Mouse (Mus musculus): ENCODE measurements around the gene Fxr2. TPM values are rescaled to one million over a fixed set of nuclear protein-coding genes. Genes with fewer than 3 reads are reported as not detected.

Gene Fxr2
- 40.5 and 52.0 TPM in 2 replicates for polyA plus RNA-seq (2015; fragmentation: Nextera tagmentation; extraction: Ambion mirVana)

GRCm38 (mm10) chr11:69632284-69633089 lies at the start of gene Fxr2:
Gene Fxr2 (plus strand): TSS chr11:69632990.
- Histone ChIP-seq H3K4me3 (peak within 1 kb of the TSS; percentile 87), H3K4me2 (peak within 1 kb of the TSS; percentile 82), H3K4me1 (replicated peaks) (peaks cover 34% of the 10 kb centered on the region), H3K9ac (peak within 1 kb of the TSS; percentile 97), H3K9me3 (no peaks in the 10 kb centered on the region), H3K27ac (peak within 1 kb of the TSS; percentile 98), H3K27me3 (no peaks in the 10 kb centered on the region), H3K36me3 (peaks cover 5% of the 10 kb centered on the region; the same call in 1 of the 2 replicates)
- 0% methylated on average over 48 of the region's 56 CpGs for WGBS
- ATAC-seq (ENCODE audit: low FRiP score), result peak; percentile 99

- H3K4me3 ChIP-seq, result no peak overlapping the region
- H3K9ac ChIP-seq, result no peak overlapping the region
- H3K27me3 ChIP-seq, result no peaks in the 10 kb centered on the region
- H3K4me2 ChIP-seq, result no peak overlapping the region
- H3K27ac ChIP-seq, result no peak overlapping the region
- peaks cover 12% of the 10 kb centered on the region for H3K4me1 ChIP-seq (replicated peaks)
- peaks cover 20% of the 10 kb centered on the region for H3K36me3 ChIP-seq
- ATAC-seq (ENCODE audit: low FRiP score), result no peak
- no peaks in the 10 kb centered on the region for H3K9me3 ChIP-seq
- 88% methylated on average over 7 of the region's 7 CpGs for WGBS
Observed at GRCm38 (mm10) chr11:69584008-69584407, 48.8 kb upstream of the Fxr2 start.

- H3K4me3 ChIP-seq, result no peak overlapping the region
- WGBS, result 96% methylated on average over 13 of the region's 13 CpGs
- no peak for ATAC-seq (ENCODE audit: low FRiP score)
- no peaks in the 10 kb centered on the region for H3K27me3 ChIP-seq
- H3K4me1 ChIP-seq (replicated peaks), result peaks cover 12% of the 10 kb centered on the region
- no peak overlapping the region for H3K4me2 ChIP-seq
- no peaks in the 10 kb centered on the region for H3K9me3 ChIP-seq
- H3K27ac ChIP-seq, result no peak overlapping the region
- peaks cover 29% of the 10 kb centered on the region for H3K36me3 ChIP-seq
- no peak overlapping the region for H3K9ac ChIP-seq
Observed at GRCm38 (mm10) chr11:69584937-69585336, 47.9 kb upstream of the Fxr2 start.

- no peak for ATAC-seq (ENCODE audit: low FRiP score)
- 80% methylated on average over 7 of the region's 7 CpGs for WGBS
- Histone ChIP-seq H3K27me3 (no peaks in the 10 kb centered on the region), H3K27ac (no peak overlapping the region), H3K4me2 (no peak overlapping the region), H3K36me3 (peaks cover 38% of the 10 kb centered on the region), H3K9me3 (no peaks in the 10 kb centered on the region), H3K4me3 (no peak overlapping the region), H3K9ac (no peak overlapping the region), H3K4me1 (replicated peaks) (peaks cover 12% of the 10 kb centered on the region)
Observed at GRCm38 (mm10) chr11:69585718-69586325, 47.0 kb upstream of the Fxr2 start.

- ATAC-seq (ENCODE audit: low FRiP score), result no peak
- WGBS, result 96% methylated on average over 22 of the region's 22 CpGs
- Histone ChIP-seq H3K36me3 (peaks cover 66% of the 10 kb centered on the region), H3K9ac (no peak overlapping the region), H3K27me3 (no peaks in the 10 kb centered on the region), H3K4me3 (no peak overlapping the region), H3K4me1 (replicated peaks) (no peaks in the 10 kb centered on the region), H3K9me3 (no peaks in the 10 kb centered on the region), H3K4me2 (no peak overlapping the region), H3K27ac (no peak overlapping the region)
Observed at GRCm38 (mm10) chr11:69589207-69589834, 43.5 kb upstream of the Fxr2 start.

GRCm38 (mm10) chr11:69590622-69591021 lies 42.2 kb upstream of the Fxr2 start:
- H3K27me3 ChIP-seq, result no peaks in the 10 kb centered on the region
- no peak overlapping the region for H3K27ac ChIP-seq
- H3K4me3 ChIP-seq, result no peak overlapping the region
- H3K9ac ChIP-seq, result no peak overlapping the region
- 93% methylated on average over 8 of the region's 8 CpGs for WGBS
- H3K36me3 ChIP-seq, result peaks cover 72% of the 10 kb centered on the region
- H3K4me1 ChIP-seq (replicated peaks), result no peaks in the 10 kb centered on the region
- ATAC-seq (ENCODE audit: low FRiP score), result no peak
- no peak overlapping the region for H3K4me2 ChIP-seq
- no peaks in the 10 kb centered on the region for H3K9me3 ChIP-seq

- WGBS, result 83% methylated on average over 3 of the region's 3 CpGs
- Histone ChIP-seq H3K4me3 (no peak overlapping the region), H3K9ac (no peak overlapping the region), H3K4me1 (replicated peaks) (no peaks in the 10 kb centered on the region), H3K9me3 (no peaks in the 10 kb centered on the region), H3K27me3 (no peaks in the 10 kb centered on the region), H3K4me2 (no peak overlapping the region), H3K27ac (no peak overlapping the region), H3K36me3 (peaks cover 73% of the 10 kb centered on the region)
- no peak for ATAC-seq (ENCODE audit: low FRiP score)
Observed at GRCm38 (mm10) chr11:69591424-69591823, 41.4 kb upstream of the Fxr2 start.

- H3K4me1 ChIP-seq (replicated peaks), result no peaks in the 10 kb centered on the region
- H3K27ac ChIP-seq, result peak overlapping the region; percentile 55; the same call in 1 of the 2 replicates
- H3K4me2 ChIP-seq, result no peak overlapping the region
- no peaks in the 10 kb centered on the region for H3K27me3 ChIP-seq
- H3K4me3 ChIP-seq, result no peak overlapping the region
- ATAC-seq (ENCODE audit: low FRiP score), result peak; percentile 72; the same call in 1 of the 2 replicates
- WGBS, result 82% methylated on average over 7 of the region's 7 CpGs
- peaks cover 73% of the 10 kb centered on the region for H3K36me3 ChIP-seq
- no peak overlapping the region for H3K9ac ChIP-seq
- no peaks in the 10 kb centered on the region for H3K9me3 ChIP-seq
Observed at GRCm38 (mm10) chr11:69591899-69592637, 40.7 kb upstream of the Fxr2 start.

- Histone ChIP-seq H3K4me3 (no peak overlapping the region), H3K27ac (no peak overlapping the region), H3K27me3 (no peaks in the 10 kb centered on the region), H3K9me3 (no peaks in the 10 kb centered on the region), H3K4me2 (no peak overlapping the region), H3K36me3 (peaks cover 65% of the 10 kb centered on the region), H3K4me1 (replicated peaks) (no peaks in the 10 kb centered on the region), H3K9ac (no peak overlapping the region)
- ATAC-seq (ENCODE audit: low FRiP score), result no peak
- 90% methylated on average over 4 of the region's 4 CpGs for WGBS
Observed at GRCm38 (mm10) chr11:69592799-69593198, 40.0 kb upstream of the Fxr2 start.

GRCm38 (mm10) chr11:69594853-69595252 lies 37.9 kb upstream of the Fxr2 start:
- no peak for ATAC-seq (ENCODE audit: low FRiP score)
- peaks cover 7% of the 10 kb centered on the region for H3K4me1 ChIP-seq (replicated peaks)
- 97% methylated on average over 6 of the region's 6 CpGs for WGBS
- H3K9ac ChIP-seq, result no peak overlapping the region
- H3K9me3 ChIP-seq, result no peaks in the 10 kb centered on the region
- H3K36me3 ChIP-seq, result peaks cover 45% of the 10 kb centered on the region
- no peak overlapping the region for H3K27ac ChIP-seq
- H3K27me3 ChIP-seq, result no peaks in the 10 kb centered on the region
- no peak overlapping the region for H3K4me3 ChIP-seq
- no peak overlapping the region for H3K4me2 ChIP-seq

GRCm38 (mm10) chr11:69599436-69599835 lies 33.4 kb upstream of the Fxr2 start:
- no peak for ATAC-seq (ENCODE audit: low FRiP score)
- peak overlapping the region; percentile 56; the same call in 1 of the 2 replicates for H3K27ac ChIP-seq
- H3K4me2 ChIP-seq, result peak overlapping the region; percentile 18; the same call in 1 of the 2 replicates
- WGBS, result 9% methylated on average over 9 of the region's 9 CpGs
- H3K9me3 ChIP-seq, result no peaks in the 10 kb centered on the region
- peaks cover 21% of the 10 kb centered on the region for H3K36me3 ChIP-seq
- H3K9ac ChIP-seq, result peak overlapping the region; percentile 55
- H3K27me3 ChIP-seq, result peaks cover 13% of the 10 kb centered on the region; the same call in 1 of the 2 replicates
- H3K4me1 ChIP-seq (replicated peaks), result peaks cover 40% of the 10 kb centered on the region
- no peak overlapping the region for H3K4me3 ChIP-seq

- Histone ChIP-seq H3K9me3 (no peaks in the 10 kb centered on the region), H3K36me3 (peaks cover 17% of the 10 kb centered on the region), H3K27ac (peak overlapping the region; percentile 56), H3K4me2 (peak overlapping the region; percentile 18; the same call in 1 of the 2 replicates), H3K4me3 (no peak overlapping the region), H3K9ac (peak overlapping the region; percentile 55; the same call in 1 of the 2 replicates), H3K27me3 (peaks cover 13% of the 10 kb centered on the region; the same call in 1 of the 2 replicates), H3K4me1 (replicated peaks) (peaks cover 47% of the 10 kb centered on the region)
- ATAC-seq (ENCODE audit: low FRiP score), result peak; percentile 69; the same call in 1 of the 2 replicates
- WGBS, result 8% methylated on average over 6 of the region's 6 CpGs
Observed at GRCm38 (mm10) chr11:69600098-69600497, 32.7 kb upstream of the Fxr2 start.
